Mouse (Mus musculus): ENCODE results near the gene Plscr1. TPM values are rescaled to one million over a fixed set of nuclear protein-coding genes. Genes with fewer than 3 reads are reported as not detected.

Gene Plscr1
- 41.0 TPM for polyA plus RNA-seq (2017; shearing (Covaris generic))

GRCm38 (mm10) chr9:92249447-92249852, at the start of gene Plscr1:
TSS of gene Plscr1 (plus strand) at chr9:92249750.

GRCm38 (mm10) chr9:92275486-92276207, 26.1 kb downstream of the Plscr1 start, which contains the start of gene Plscr2:
TSS of gene Plscr2 (plus strand) at chr9:92275602.

GRCm38 (mm10) chr9:92309077-92309476, 59.5 kb downstream of the Plscr1 start, which contains the start of gene 1700057G04Rik:
TSS of gene 1700057G04Rik (plus strand) at chr9:92309377.

Other genes with a start within 250 kb of the Plscr1 start
- not detected for gene Plscr5, start 56.8 kb upstream of the Plscr1 start, polyA plus RNA-seq (2017; shearing (Covaris generic))
- not detected for gene Plscr2, start 25.9 kb downstream of the Plscr1 start, polyA plus RNA-seq (2017; shearing (Covaris generic))
- not detected for gene 1700057G04Rik, start 59.6 kb downstream of the Plscr1 start, polyA plus RNA-seq (2017; shearing (Covaris generic))
- 0.20 TPM for gene Plscr4, start 207.6 kb downstream of the Plscr1 start, polyA plus RNA-seq (2017; shearing (Covaris generic))

Data from CD4-positive, CD25-positive, alpha-beta regulatory T cell, adult 9 weeks (primary cell).